Mouse (Mus musculus) cerebellum, adult (tissue): ENCODE results near the gene Bckdk.
"Not testable (repeated sequence)": the region's sequence is repeated elsewhere in the genome, so short reads cannot be mapped to it uniquely, and the experiment has no call there.

Experiments
- ATAC-seq: cut with Nextera tagmentation; 2 replicates; pipeline ENCODE4 v1.9.2; 2017; ENCODE audit warnings: mild to moderate bottlenecking, moderate library complexity, mixed read lengths; ENCODE audit not compliant: insufficient number of reproducible peaks, low FRiP score, low TSS enrichment

The Bckdk gene

DNA sequence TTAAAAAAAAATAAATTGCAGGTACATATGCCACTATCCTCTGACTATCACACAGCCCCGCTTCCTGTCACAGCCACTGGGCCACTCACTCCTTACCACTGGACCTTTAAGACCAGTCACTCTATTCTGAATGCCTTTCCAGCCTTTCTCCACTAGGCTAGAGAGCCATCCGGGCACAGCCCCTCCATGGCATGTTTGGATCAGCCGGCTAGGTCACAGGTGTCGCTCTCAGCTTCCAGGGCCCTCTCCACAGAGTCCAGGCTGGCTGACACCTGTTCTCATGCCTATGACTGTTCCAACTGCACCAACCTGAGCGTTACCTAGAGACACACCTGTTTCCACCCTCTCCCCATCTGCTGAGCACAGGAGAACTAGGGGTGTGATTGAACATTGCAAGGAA, 24.7 kb downstream of the Bckdk start:
- ATAC-seq = no peak

GRCm38 (mm10) chr7:127929923-127930322, 26.0 kb downstream of the Bckdk start, which contains the start of gene Prss8:
Gene Prss8, minus strand, starts transcription at chr7:127930104.
- no peak for ATAC-seq

- ATAC-seq = no peak
These were observed 26.8 kb downstream of the Bckdk start for GRCm38 (mm10) chr7:127930636-127931035.

- no peak for ATAC-seq
These were observed 27.7 kb downstream of the Bckdk start for GRCm38 (mm10) chr7:127931351-127932135.

GRCm38 (mm10) chr7:127932273-127933031, 28.6 kb downstream of the Bckdk start:
- ATAC-seq = no peak

DNA sequence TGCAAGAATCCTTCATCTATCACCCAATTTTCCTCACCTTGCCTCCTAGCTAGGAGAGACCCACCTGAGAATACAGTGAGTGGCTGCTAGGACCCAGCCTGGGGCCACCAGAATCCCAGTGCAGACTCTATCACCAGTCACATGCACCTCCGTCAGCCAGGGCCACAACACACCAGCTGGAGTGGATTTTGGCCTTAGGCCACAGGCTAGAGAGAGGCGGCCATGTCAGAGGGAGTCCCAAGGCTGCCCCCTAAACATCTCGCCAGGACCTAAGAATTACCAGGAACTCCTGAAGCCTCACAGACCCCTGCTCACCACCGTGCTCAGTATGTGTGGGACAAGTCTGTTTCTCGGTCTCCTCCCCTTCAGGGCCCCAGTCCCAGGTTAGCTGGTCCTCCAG, 30.2 kb downstream of the Bckdk start:
- ATAC-seq = no peak

GRCm38 (mm10) chr7:127935028-127935722, 31.3 kb downstream of the Bckdk start:
- ATAC-seq = peak; percentile 94

DNA sequence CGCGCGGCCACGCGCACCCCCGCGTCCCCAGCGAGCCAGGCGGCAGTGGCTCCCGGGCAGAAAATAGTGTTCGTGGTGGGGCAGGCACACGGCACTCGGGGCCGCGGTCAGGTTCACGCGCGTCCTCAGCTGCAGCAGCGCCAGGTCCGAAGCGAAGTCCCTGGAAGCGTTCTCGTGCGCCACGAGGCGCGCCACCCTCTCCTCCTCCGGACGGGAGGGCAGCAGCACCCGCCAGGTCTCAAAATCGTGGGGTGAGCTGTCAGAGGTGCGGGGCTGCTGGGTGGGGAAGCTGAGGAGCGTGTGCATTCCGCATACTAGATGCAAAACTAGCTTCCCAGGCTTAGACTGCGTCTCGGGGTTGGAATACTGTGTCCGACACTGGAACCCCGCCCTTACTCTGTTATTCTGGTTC, 31.9 kb downstream of the Bckdk start:
- 0 out of 2 replicates have a peak, but pooled peaks have one; percentile 50 for ATAC-seq

GRCm38 (mm10) chr7:127936216-127936884, 32.5 kb downstream of the Bckdk start:
- peak; percentile 31; the same call in 1 of the 2 replicates for ATAC-seq

- not testable (repeated sequence) for ATAC-seq
These were observed 38.2 kb downstream of the Bckdk start for GRCm38 (mm10) chr7:127942097-127942496.

DNA sequence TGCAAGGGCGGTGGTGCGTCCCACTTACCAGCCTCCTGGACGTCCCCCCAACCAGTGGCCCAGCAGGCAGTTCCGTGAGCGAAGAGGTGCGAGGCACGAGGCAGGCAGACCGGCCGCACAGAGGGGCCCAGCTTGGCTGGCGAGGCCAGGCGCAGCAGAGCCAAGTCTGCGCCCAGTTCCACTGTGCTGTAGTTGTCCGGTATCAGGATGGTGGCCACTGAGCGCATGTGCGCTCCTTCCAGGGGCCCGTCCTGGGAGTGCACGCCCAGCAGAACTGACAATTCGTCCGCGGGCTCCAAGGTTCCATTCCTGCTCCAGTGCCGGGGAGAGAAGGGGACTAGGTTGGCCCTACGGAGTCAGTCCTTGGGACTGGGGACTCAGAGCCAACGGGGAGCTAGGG, 40.7 kb downstream of the Bckdk start:
- ATAC-seq = no peak

- ATAC-seq = no peak
These were observed 42.7 kb downstream of the Bckdk start, which contains the start of gene Prss36 for GRCm38 (mm10) chr7:127946470-127947023. Gene Prss36, minus strand, starts transcription at chr7:127946725.

DNA sequence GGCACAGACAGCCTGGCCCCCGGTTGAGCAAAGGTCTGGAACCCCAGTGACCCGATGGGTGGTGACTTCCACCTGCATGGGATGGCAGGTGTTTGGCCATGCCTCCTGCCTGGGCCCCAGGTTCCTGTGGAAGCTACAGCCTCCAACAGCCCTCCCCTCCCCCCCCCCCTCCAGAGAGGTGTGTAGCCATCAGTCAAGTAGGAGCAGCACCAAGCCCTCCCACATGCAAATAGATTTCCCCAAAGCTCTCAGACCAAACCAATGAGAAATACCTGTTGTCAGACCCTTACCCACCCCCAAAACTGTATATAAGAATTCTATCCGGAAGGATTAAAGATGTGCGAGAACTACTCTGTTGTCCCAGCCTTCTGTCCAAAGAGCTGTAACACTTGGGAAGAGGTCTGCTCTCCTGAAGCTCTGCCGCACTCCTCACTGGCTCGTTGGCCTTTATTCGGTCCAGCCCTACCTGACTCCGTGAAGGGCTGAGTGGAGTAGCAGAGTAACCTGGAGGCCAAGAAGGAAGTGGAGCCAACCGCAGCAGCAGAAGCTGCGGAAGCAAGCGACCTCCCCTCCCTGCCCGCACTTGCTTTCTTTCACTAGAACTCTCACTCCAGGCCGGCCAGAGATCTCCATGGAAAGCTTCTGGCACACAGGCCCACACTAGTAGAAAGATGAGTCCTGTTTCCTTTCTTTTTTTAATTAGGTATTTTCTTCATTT, 49.1 kb downstream of the Bckdk start:
- ATAC-seq = no peak

- ATAC-seq = no peak
These were observed 55.5 kb downstream of the Bckdk start for GRCm38 (mm10) chr7:127959364-127959763.
